Mouse (Mus musculus) layer of hippocampus, postnatal 10 days (tissue): Measurements from ENCODE around the gene Snrpd2. TPM values are rescaled to one million over a fixed set of nuclear protein-coding genes. Genes with fewer than 3 reads are reported as not detected.

Experiments
- DNase-seq, 2 experiments: peaks; one replicate each; pipeline ENCODE4 v3.0.0; 2021; ENCODE audit warnings: low spot score in 2 of 2
- long read RNA-seq: library from polyadenylated mRNA; stranded (forward); transcript quantifications from one replicate; pipeline ENCODE4 v2.0.0, GENCODE M21; 2023
- total RNA-seq, 2 experiments: library from RNA; stranded (reverse); gene quantifications; 2 replicates each; pipeline ENCODE4 v1.2.3; 2021

Gene Snrpd2
- total RNA-seq = 100 to 1,000 TPM in 1 of 2 experiments, 10 to 100 TPM in 1; 94.1 to 100 TPM
- long read RNA-seq, transcript Snrpd2-201 (3 exons, 1,420 nt) = major isoform, 141 of 148 reads
- long read RNA-seq, partial matches to known transcripts = 5 of 148 reads
- long read RNA-seq, other reads (novel, unspliced or antisense) = 2 of 148 reads

- peak; percentile 96 to 97 for DNase-seq
These were observed at the start of gene Snrpd2 for GRCm38 (mm10) chr7:19149626-19150025. Snrpd2 (plus strand) TSS chr7:19149722.

GRCm38 (mm10) chr7:19100290-19100689, 49.2 kb upstream of the Snrpd2 start:
- no peak for DNase-seq

GRCm38 (mm10) chr7:19103741-19104140, 45.8 kb upstream of the Snrpd2 start:
- DNase-seq = no peak

GRCm38 (mm10) chr7:19104486-19104885, 45.0 kb upstream of the Snrpd2 start:
- no peak for DNase-seq

GRCm38 (mm10) chr7:19107436-19107835, 42.1 kb upstream of the Snrpd2 start:
- DNase-seq = no peak

GRCm38 (mm10) chr7:19109565-19109964, 40.0 kb upstream of the Snrpd2 start:
- no peak for DNase-seq

- peak; percentile 61 to 75 for DNase-seq
These were observed 31.3 kb upstream of the Snrpd2 start, which contains the start of gene Gm4969 for GRCm38 (mm10) chr7:19118028-19118771. Gm4969 (minus strand) TSS chr7:19118368.

- no peak for DNase-seq
These were observed 30.4 kb upstream of the Snrpd2 start for GRCm38 (mm10) chr7:19119083-19119482.

- DNase-seq = peak; percentile 89 to 92
These were observed 29.7 kb upstream of the Snrpd2 start, which contains the start of gene Fbxo46 for GRCm38 (mm10) chr7:19119631-19120429. Fbxo46 (plus strand) TSS chr7:19119859.

- no peak for DNase-seq
These were observed 27.8 kb upstream of the Snrpd2 start for GRCm38 (mm10) chr7:19121686-19122085.

GRCm38 (mm10) chr7:19124713-19125112, 24.8 kb upstream of the Snrpd2 start:
- DNase-seq = no peak

GRCm38 (mm10) chr7:19127744-19128143, 21.8 kb upstream of the Snrpd2 start:
- DNase-seq = no peak

- DNase-seq = no peak
These were observed 20.1 kb upstream of the Snrpd2 start for GRCm38 (mm10) chr7:19129396-19129795.

GRCm38 (mm10) chr7:19130657-19131056, 18.9 kb upstream of the Snrpd2 start:
- DNase-seq = no peak

GRCm38 (mm10) chr7:19131324-19131848, 18.1 kb upstream of the Snrpd2 start:
- DNase-seq = peak; percentile 94 to 97

- DNase-seq = no peak
These were observed 13.4 kb upstream of the Snrpd2 start for GRCm38 (mm10) chr7:19136168-19136567.

GRCm38 (mm10) chr7:19136673-19137334, 12.7 kb upstream of the Snrpd2 start:
- peak in 1 of 2 experiments; percentile 36 for DNase-seq

- DNase-seq = peak; percentile 74 to 76
These were observed 12.1 kb upstream of the Snrpd2 start for GRCm38 (mm10) chr7:19137380-19137779.

GRCm38 (mm10) chr7:19146793-19147192, 2.7 kb upstream of the Snrpd2 start:
- DNase-seq = no peak

GRCm38 (mm10) chr7:19147497-19148045, 2.0 kb upstream of the Snrpd2 start:
- DNase-seq = no peak
